Mouse (Mus musculus) midbrain, postnatal 0 days (tissue): Measurements from ENCODE around the gene Prmt8. TPM values are rescaled to one million over a fixed set of nuclear protein-coding genes. Genes with fewer than 3 reads are reported as not detected.

ENCODE experiments used
- ATAC-seq: fragments of 200-750 bp; cut with Nextera tagmentation; 2 replicates; pipeline ENCODE4 v1.8.0; 2017; ENCODE audit warnings: moderate number of reproducible peaks, mild to moderate bottlenecking, moderate TSS enrichment, moderate library complexity; ENCODE audit not compliant: low FRiP score
- DNase-seq: peaks from one replicate; pipeline ENCODE4 v3.0.0-alpha.2; 2015; ENCODE audit warnings: low spot score
- H3K27ac ChIP-seq: fragments of 300-500 bp; sonication (generic); 2 replicates; pipeline ENCODE4 v1.5.1; 2014; ENCODE audit warnings: low read depth, mild to moderate bottlenecking, low read length, mixed read lengths
- H3K27me3 ChIP-seq: fragments of 300-500 bp; sonication (generic); 2 replicates; pipeline ENCODE4 v1.6.1; 2014; ENCODE audit warnings: low read length, control low read depth, mixed read lengths; ENCODE audit not compliant: insufficient read depth
- H3K36me3 ChIP-seq: fragments of 300-500 bp; sonication (generic); 2 replicates; pipeline ENCODE4 v1.6.1; 2014; ENCODE audit warnings: low read length, control low read depth, mixed read lengths; ENCODE audit not compliant: insufficient read depth
- H3K4me1 ChIP-seq: fragments of 300-500 bp; sonication (generic); 2 replicates; pipeline ENCODE4 v1.6.1; 2014; ENCODE audit warnings: mild to moderate bottlenecking, control low read depth, antibody characterized with exemption, low read length, mixed read lengths; ENCODE audit not compliant: insufficient read depth
- H3K4me2 ChIP-seq: fragments of 300-500 bp; sonication (generic); 2 replicates; pipeline ENCODE4 v1.6.1; 2014; ENCODE audit warnings: low read depth, mild to moderate bottlenecking, low read length, mixed read lengths; ENCODE audit not compliant: poor library complexity, severe bottlenecking
- H3K4me3 ChIP-seq: fragments of 300-500 bp; sonication (generic); 2 replicates; pipeline ENCODE4 v1.5.1; 2014; ENCODE audit warnings: low read depth, mild to moderate bottlenecking, low read length, moderate library complexity
- H3K9ac ChIP-seq: fragments of 300-500 bp; sonication (generic); replicated peaks from 2 replicates; pipeline ENCODE4 v1.6.1; 2014; ENCODE audit warnings: mild to moderate bottlenecking, low read length, moderate library complexity, mixed read lengths; ENCODE audit not compliant: poor library complexity, severe bottlenecking
- H3K9me3 ChIP-seq: fragments of 300-500 bp; sonication (generic); 2 replicates; pipeline ENCODE4 v1.6.1; 2016; ENCODE audit warnings: low read length, control low read depth
- CTCF ChIP-seq: IDR thresholded peaks from 2 replicates; pipeline ENCODE4 v1.5.1; 2016; ENCODE audit warnings: antibody characterized with exemption, mild to moderate bottlenecking
- WGBS: fragments of 180-500 bp; shearing (Covaris S2); extraction: QIAGEN DNeasy Blood & Tissue Kit; methylation state at CpG from one replicate; pipeline ENCODE4 v1.1.7; 2014; 5-methylcytosine and 5-hydroxymethylcytosine counted together
- polyA plus RNA-seq: library from polyadenylated mRNA; unstranded; fragments of >200 nt; fragmentation: Nextera tagmentation; extraction: Ambion mirVana; gene quantifications from 2 replicates; pipeline ENCODE4 v1.2.1, GENCODE M21; 2015
- total RNA-seq: library from RNA; depleted of rRNA; stranded (reverse); fragments of >200 nt; gene quantifications from 2 replicates; pipeline ENCODE4 v1.2.3, GENCODE M21; 2014

Gene Prmt8
- total and polyA plus RNA-seq, 2 experiments from 2014 or later = 29.3 to 30.7 TPM

- Histone ChIP-seq H3K27ac (no peak overlapping the region), H3K4me3 (no peak overlapping the region), H3K36me3 (no peaks in the 10 kb centered on the region), H3K27me3 (no peaks in the 10 kb centered on the region), H3K4me1 (no peaks in the 10 kb centered on the region; the same call in 1 of the 2 replicates), H3K9me3 (no peaks in the 10 kb centered on the region), H3K4me2 (no peak overlapping the region), H3K9ac (no peak overlapping the region)
- 27% methylated on average over 4 of the region's 4 CpGs for WGBS
- peak; percentile 82 for DNase-seq
- no peak for TF ChIP-seq CTCF
- ATAC-seq = peak; percentile 55; the same call in 1 of the 2 replicates
Measured at GRCm38 (mm10) chr6:127684981-127685380, 84.3 kb downstream of the Prmt8 start.

- no peak for TF ChIP-seq CTCF
- no peak for DNase-seq
- H3K27ac ChIP-seq = no peak overlapping the region
- H3K4me1 ChIP-seq = no peaks in the 10 kb centered on the region; the same call in 1 of the 2 replicates
- H3K36me3 ChIP-seq = no peaks in the 10 kb centered on the region
- ATAC-seq = no peak
- no peak overlapping the region for H3K4me3 ChIP-seq
- WGBS = 46% methylated on average over 8 of the region's 8 CpGs
- H3K9me3 ChIP-seq = no peaks in the 10 kb centered on the region
- H3K4me2 ChIP-seq = no peak overlapping the region
- no peaks in the 10 kb centered on the region for H3K27me3 ChIP-seq
- no peak overlapping the region for H3K9ac ChIP-seq
Measured at GRCm38 (mm10) chr6:127683561-127683960, 85.7 kb downstream of the Prmt8 start.

GRCm38 (mm10) chr6:127680784-127681183, 88.5 kb downstream of the Prmt8 start:
- Histone ChIP-seq H3K4me2 (no peak overlapping the region), H3K9ac (no peak overlapping the region), H3K9me3 (no peaks in the 10 kb centered on the region), H3K27me3 (no peaks in the 10 kb centered on the region), H3K27ac (no peak overlapping the region), H3K4me1 (peaks cover 3% of the 10 kb centered on the region; the same call in 1 of the 2 replicates), H3K36me3 (no peaks in the 10 kb centered on the region), H3K4me3 (no peak overlapping the region)
- TF ChIP-seq CTCF = no peak
- ATAC-seq = no peak
- DNase-seq = no peak
- 95% methylated on average over 7 of the region's 7 CpGs for WGBS

- DNase-seq (no peak), ATAC-seq (no peak)
- Histone ChIP-seq H3K9ac (no peak overlapping the region), H3K4me2 (no peak overlapping the region), H3K27me3 (no peaks in the 10 kb centered on the region), H3K4me1 (0 out of 2 replicates have a peak, but pooled peaks cover 3% of the 10 kb centered on the region), H3K9me3 (no peaks in the 10 kb centered on the region), H3K4me3 (no peak overlapping the region), H3K36me3 (no peaks in the 10 kb centered on the region), H3K27ac (no peak overlapping the region)
- TF ChIP-seq CTCF = no peak
- WGBS = 81% methylated on average over 3 of the region's 3 CpGs
Measured at GRCm38 (mm10) chr6:127678998-127679397, 90.3 kb downstream of the Prmt8 start.

GRCm38 (mm10) chr6:127678320-127678719, 91.0 kb downstream of the Prmt8 start:
- Histone ChIP-seq H3K27ac (no peak overlapping the region), H3K4me2 (no peak overlapping the region), H3K9me3 (no peaks in the 10 kb centered on the region), H3K27me3 (no peaks in the 10 kb centered on the region), H3K4me3 (no peak overlapping the region), H3K9ac (no peak overlapping the region), H3K4me1 (0 out of 2 replicates have a peak, but pooled peaks cover 3% of the 10 kb centered on the region), H3K36me3 (no peaks in the 10 kb centered on the region)
- TF ChIP-seq CTCF = no peak
- 56% methylated on average over 9 of the region's 9 CpGs for WGBS
- no peak for ATAC-seq
- peak; percentile 33 for DNase-seq

GRCm38 (mm10) chr6:127676866-127677265, 92.4 kb downstream of the Prmt8 start:
- Histone ChIP-seq H3K9ac (no peak overlapping the region), H3K27me3 (no peaks in the 10 kb centered on the region), H3K36me3 (no peaks in the 10 kb centered on the region), H3K4me1 (0 out of 2 replicates have a peak, but pooled peaks cover 3% of the 10 kb centered on the region), H3K4me2 (no peak overlapping the region), H3K27ac (no peak overlapping the region), H3K9me3 (no peaks in the 10 kb centered on the region), H3K4me3 (no peak overlapping the region)
- peak; percentile 53 for DNase-seq
- TF ChIP-seq CTCF = no peak
- 64% methylated on average over 11 of the region's 11 CpGs for WGBS
- no peak for ATAC-seq
